Mouse (Mus musculus) embryo, embryonic 10.5 days (tissue): Measurements from ENCODE around the gene Prtn3.

ENCODE experiments used
- DNase-seq: peaks from one replicate; pipeline ENCODE4 v3.0.0-alpha.2; 2015; ENCODE audit warnings: low spot score

Gene Prtn3

GRCm38 (mm10) chr10:79909092-79909922 lies 35.0 kb downstream of the Prtn3 start:
- no peak for DNase-seq

GRCm38 (mm10) chr10:79910556-79910955 lies 36.3 kb downstream of the Prtn3 start, which contains the start of gene Gm26602:
Gene Gm26602, plus strand, starts transcription at chr10:79910856.
- DNase-seq: no peak

GRCm38 (mm10) chr10:79912412-79912811 lies 38.1 kb downstream of the Prtn3 start:
- DNase-seq: no peak

- no peak for DNase-seq
Observed at GRCm38 (mm10) chr10:79914131-79914947, 40.1 kb downstream of the Prtn3 start.

GRCm38 (mm10) chr10:79914948-79915596 lies 40.8 kb downstream of the Prtn3 start:
- no peak for DNase-seq

GRCm38 (mm10) chr10:79916081-79916480 lies 41.8 kb downstream of the Prtn3 start:
- DNase-seq: no peak

- peak; percentile 89 for DNase-seq
Observed at GRCm38 (mm10) chr10:79916808-79917531, 42.7 kb downstream of the Prtn3 start, which contains the start of gene Kiss1r. Gene Kiss1r, plus strand, starts transcription at chr10:79916971.

GRCm38 (mm10) chr10:79917532-79918100 lies 43.3 kb downstream of the Prtn3 start:
- DNase-seq: no peak

GRCm38 (mm10) chr10:79918231-79919078 lies 44.2 kb downstream of the Prtn3 start:
- DNase-seq: no peak

- DNase-seq: no peak
Observed at GRCm38 (mm10) chr10:79919251-79919849, 45.1 kb downstream of the Prtn3 start.

GRCm38 (mm10) chr10:79920056-79920890 lies 46.0 kb downstream of the Prtn3 start:
- no peak for DNase-seq

GRCm38 (mm10) chr10:79920958-79921535 lies 46.8 kb downstream of the Prtn3 start, which contains the start of gene R3hdm4:
Gene R3hdm4, minus strand, starts transcription at chr10:79921208.
- no peak for DNase-seq

GRCm38 (mm10) chr10:79921572-79921971 lies 47.3 kb downstream of the Prtn3 start:
- no peak for DNase-seq

GRCm38 (mm10) chr10:79924998-79925784 lies 50.9 kb downstream of the Prtn3 start:
- DNase-seq: peak; percentile 91

GRCm38 (mm10) chr10:79925785-79926490 lies 51.7 kb downstream of the Prtn3 start:
- no peak for DNase-seq

GRCm38 (mm10) chr10:79926491-79927323 lies 52.4 kb downstream of the Prtn3 start, which contains the start of gene Arid3a:
Gene Arid3a, plus strand, starts transcription at chr10:79927043.
- peak; percentile 93 for DNase-seq
